14 mouse cellular contexts compared by ENCODE assay signal in genomic region chr16:90217926-90218325, GRCm38 (mm10). TPM values are rescaled to one million over a fixed set of nuclear protein-coding genes. Genes with fewer than 3 reads are reported as not detected.
A peak's percentile ranks its signal among the peaks of the same experiment; 100 is the strongest.
DNase-seq lines count a peak whose midpoint lies in the region; ATAC-seq and TF ChIP-seq lines count a peak whose summit lies in the region.
"Had no signal": no experiment of that assay in that cellular context is flagged by ENCODE, and none has a peak within 500 bp of the region (broad histone marks: within the 10 kb centered on the region; RNA-seq: fewer than 3 reads in every experiment).

No protein-coding gene starts in this region.

- H3K79me2 ChIP-seq in heart, adult 2 months (replicated peaks; ENCODE audit: control insufficient read depth, insufficient read depth, low read length), result no peaks in the 10 kb centered on the region

- no peak overlapping the region for H3K4me3 ChIP-seq in heart, adult 2 months
- peak overlapping the region; percentile 23 for H3K4me3 ChIP-seq in testis, adult 2 months (ENCODE audit: control insufficient read depth, low read depth, low read length)
- H3K4me3 ChIP-seq in liver, postnatal 0 days (ENCODE audit: low read depth, low read length), result no peak overlapping the region
- H3K4me3 ChIP-seq: limb, embryonic 15.5 days; midbrain, embryonic 15.5 days had no signal

- no peak overlapping the region for H3K9ac ChIP-seq in heart, adult 2 months (ENCODE audit: low read depth, low read length)
- no peak overlapping the region for H3K9ac ChIP-seq in liver, postnatal 0 days (replicated peaks)
- H3K9ac ChIP-seq: hindbrain, embryonic 14.5 days; limb, embryonic 15.5 days; midbrain, embryonic 15.5 days had no signal

- no peak overlapping the region for H3K27ac ChIP-seq in heart, adult 2 months
- no peak overlapping the region for H3K27ac ChIP-seq in testis, adult 2 months (ENCODE audit: control insufficient read depth, insufficient read depth, low read depth, low read length)
- 0 out of 2 replicates have a peak overlapping the region, but pooled peaks have one; percentile 36 for H3K27ac ChIP-seq in liver, postnatal 0 days (ENCODE audit: low read depth)
- H3K27ac ChIP-seq: hindbrain, embryonic 14.5 days; limb, embryonic 15.5 days; midbrain, embryonic 15.5 days had no signal

- peak; percentile 87 for DNase-seq in heart, adult 11 months
- no peak for DNase-seq in heart, adult 2 months
- no peak for DNase-seq in testis, postnatal 10 days (ENCODE audit: low spot score)
- DNase-seq in liver, postnatal 0 days, result no peak
- DNase-seq in gastrocnemius, postnatal 25 days, result no peak
- no peak for DNase-seq in right cerebral cortex, adult 2 months (ENCODE audit: low spot score in 2 of 2)
- no peak for DNase-seq in thymus, adult 18-20 months
- DNase-seq: adrenal gland, adult 8-10 months; cerebellum, adult 11-12 months; right cerebral cortex, postnatal 4 days had no signal

- peaks cover 5% of the 10 kb centered on the region for H3K4me1 ChIP-seq in heart, adult 2 months (ENCODE audit: control insufficient read depth, insufficient read depth, low read length)
- peaks cover 11% of the 10 kb centered on the region for H3K4me1 ChIP-seq in testis, adult 2 months (ENCODE audit: control insufficient read depth, insufficient read depth, low read length)
- H3K4me1 ChIP-seq in liver, postnatal 0 days (ENCODE audit: insufficient read depth), result peaks cover 25% of the 10 kb centered on the region

- no peaks in the 10 kb centered on the region for H3K9me3 ChIP-seq in liver, postnatal 0 days (ENCODE audit: low read length)
- H3K9me3 ChIP-seq: limb, embryonic 15.5 days; midbrain, embryonic 15.5 days had no signal

- TF ChIP-seq EP300 in heart, adult 2 months (IDR thresholded peaks at IDR 0.05; ENCODE audit: insufficient read depth, low read depth, low read length), result no peak
- no peak for TF ChIP-seq EP300 in liver, postnatal 0 days (IDR thresholded peaks at IDR 0.05; ENCODE audit: low read depth)

- intact Hi-C loops in heart, adult 2 months (cut with DNase I), result no loop called here

- H3K4me2 ChIP-seq in liver, postnatal 0 days (ENCODE audit: low read depth, low read length), result no peak overlapping the region
- H3K4me2 ChIP-seq: hindbrain, embryonic 14.5 days; limb, embryonic 15.5 days; midbrain, embryonic 15.5 days had no signal

- peaks cover 4% of the 10 kb centered on the region for H3K36me3 ChIP-seq in heart, adult 2 months (ENCODE audit: control insufficient read depth, insufficient read depth, low read length)
- H3K36me3 ChIP-seq in testis, adult 2 months (ENCODE audit: control insufficient read depth, insufficient read depth, low read length), result no peaks in the 10 kb centered on the region
- H3K36me3 ChIP-seq in liver, postnatal 0 days (replicated peaks; ENCODE audit: insufficient read depth, low read length), result peaks cover 2% of the 10 kb centered on the region; the same call in 1 of the 2 replicates
- H3K36me3 ChIP-seq: limb, embryonic 15.5 days; midbrain, embryonic 15.5 days had no signal

- TF ChIP-seq CTCF in heart, adult 2 months (IDR thresholded peaks at IDR 0.05), result no peak
- TF ChIP-seq CTCF in testis, adult 2 months (IDR thresholded peaks at IDR 0.05; ENCODE audit: control insufficient read depth, insufficient read depth, insufficient replicate concordance, low read depth, low read length), result no peak
- no peak for TF ChIP-seq CTCF in liver, postnatal 0 days (IDR thresholded peaks at IDR 0.05; ENCODE audit: low read depth)

- ATAC-seq in liver, postnatal 0 days, result no peak
- ATAC-seq: midbrain, embryonic 15.5 days had no signal

- 88% methylated on average over 4 of the region's 4 CpGs for WGBS in heart, adult 2 months
- 48% methylated on average over 4 of the region's 4 CpGs for WGBS in liver, postnatal 0 days (ENCODE audit: insufficient replicate concordance)

- no peak for TF ChIP-seq POLR2A in heart, adult 2 months (IDR thresholded peaks at IDR 0.05; ENCODE audit: insufficient read depth, low read depth, low read length)
- TF ChIP-seq POLR2A in testis, adult 2 months (IDR thresholded peaks at IDR 0.05; ENCODE audit: control insufficient read depth, low read depth, low read length), result no peak

- no peaks in the 10 kb centered on the region for H3K27me3 ChIP-seq in heart, adult 2 months (ENCODE audit: control insufficient read depth, insufficient read depth, low read length)
- H3K27me3 ChIP-seq in testis, adult 2 months (ENCODE audit: control insufficient read depth, insufficient read depth, low read length), result no peaks in the 10 kb centered on the region
- no peaks in the 10 kb centered on the region for H3K27me3 ChIP-seq in liver, postnatal 0 days (ENCODE audit: insufficient read depth, low read length)
- H3K27me3 ChIP-seq: limb, embryonic 15.5 days; midbrain, embryonic 15.5 days had no signal

RNA-seq across cellular contexts. Expression of gene Sod1, which starts 2.6 kb away (rescaled TPM):
- total RNA-seq in heart, adult 2 months (2021), result 100 to 1,000 TPM; 499 to 572 TPM
- polyA plus RNA-seq in heart, adult 2 months (2012; rRNA removed), result 422 and 565 TPM in 2 replicates
- polyA plus RNA-seq in testis, adult 2 months (2012; rRNA removed), result 407 and 434 TPM in 2 replicates
- 1,398 and 1,474 TPM in 2 replicates for polyA plus RNA-seq in liver, postnatal 0 days (2015; fragmentation: Nextera tagmentation; extraction: Ambion mirVana)
- total RNA-seq in gastrocnemius, postnatal 25 days (2021), result 100 to 1,000 TPM; 250 to 305 TPM
